Mouse (Mus musculus): ENCODE results near the gene Mtr. TPM values are rescaled to one million over a fixed set of nuclear protein-coding genes. Genes with fewer than 3 reads are reported as not detected.
"Not testable (repeated sequence)": the region's sequence is repeated elsewhere in the genome, so short reads cannot be mapped to it uniquely, and the experiment has no call there.

The Mtr gene
- total RNA-seq, 2 experiments from 2014 or later: 19.5 to 19.8 TPM

DNA sequence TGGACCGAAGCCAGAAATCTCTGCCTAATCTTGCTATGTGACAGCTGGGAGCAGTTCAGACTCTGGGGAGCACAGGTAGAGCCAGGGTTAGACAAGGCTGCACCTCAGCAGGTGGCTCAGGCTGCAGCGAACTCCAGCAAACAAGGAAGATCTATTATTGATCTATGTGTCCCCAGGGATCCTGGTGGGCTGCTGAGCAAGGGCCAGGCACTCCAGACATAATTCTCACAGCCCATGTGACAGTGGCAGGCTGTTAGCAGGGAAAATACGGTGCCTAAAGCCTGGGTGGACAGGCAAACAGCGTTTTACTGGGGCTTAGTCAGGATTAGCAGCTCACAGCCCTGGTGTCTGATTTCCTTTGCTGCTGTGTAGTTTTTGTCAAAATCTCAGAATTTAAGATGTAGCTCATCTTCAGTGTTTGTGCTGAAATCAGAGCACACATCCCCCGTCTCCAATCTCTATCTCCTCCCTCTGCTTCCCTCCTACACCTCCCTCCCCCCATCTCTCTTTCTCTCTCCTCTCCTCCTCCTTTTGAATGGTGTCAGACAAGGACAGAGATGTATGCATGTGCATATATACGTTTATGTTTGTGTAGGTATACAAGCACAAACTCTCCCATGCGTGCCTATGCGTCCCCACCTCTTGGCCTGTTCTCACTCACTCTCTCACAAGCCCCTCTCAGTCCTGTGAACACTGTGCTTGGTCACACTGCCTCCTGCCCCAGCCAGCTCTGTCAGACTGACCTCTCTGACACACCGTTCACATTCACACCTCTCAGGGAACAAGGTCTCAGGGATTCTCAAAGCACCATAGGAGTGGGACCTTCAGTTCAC is 98.4 kb downstream of the Mtr start:
- DNase-seq: no peak

DNA sequence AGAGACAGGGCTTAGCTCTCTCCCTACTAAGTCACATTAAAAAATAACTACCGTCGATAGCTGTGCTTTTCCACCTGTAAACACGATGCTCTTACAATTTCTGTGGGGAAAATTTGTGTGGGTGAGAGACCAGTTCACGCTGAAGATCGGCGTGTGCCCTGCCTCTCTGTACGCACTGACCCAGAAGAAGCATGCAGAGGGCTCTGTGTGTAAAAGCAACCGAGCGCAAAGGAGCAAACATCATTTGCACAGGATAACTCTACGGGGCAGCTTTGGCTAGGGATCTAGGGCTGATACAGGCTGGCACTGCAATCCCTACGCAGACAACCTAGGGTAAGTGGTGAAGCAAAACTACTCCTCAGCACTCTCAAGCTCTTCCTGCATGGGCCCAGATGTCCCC is 104.0 kb downstream of the Mtr start:
- no peak for DNase-seq

DNA sequence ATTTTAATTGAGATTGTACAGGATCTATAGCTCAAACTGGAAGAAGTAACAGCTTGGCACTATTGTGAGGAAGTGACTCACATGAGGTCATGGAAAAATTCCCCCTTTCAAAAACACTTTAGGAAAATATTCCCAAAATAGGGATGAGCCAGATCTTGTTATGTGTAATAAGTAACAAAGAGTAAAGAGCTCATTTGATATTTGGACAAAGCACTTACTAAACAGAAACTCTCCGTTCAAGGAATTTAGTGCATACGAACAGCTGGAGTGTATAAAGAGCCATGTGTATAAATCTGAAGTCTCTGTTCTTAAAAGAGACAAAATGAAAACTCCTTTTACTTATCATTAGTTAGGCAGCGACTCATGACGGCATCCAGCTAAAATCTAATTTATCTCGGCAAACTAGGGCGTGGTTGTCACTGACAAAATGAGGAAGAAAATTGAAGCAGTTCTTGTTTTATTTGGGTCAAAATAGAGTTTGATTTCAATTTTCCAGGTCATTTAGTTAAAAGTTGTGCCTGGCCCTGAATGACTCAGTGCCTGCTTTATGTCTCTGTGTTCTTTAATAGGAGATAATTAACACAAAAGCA is 110.9 kb downstream of the Mtr start:
- DNase-seq: no peak

DNA sequence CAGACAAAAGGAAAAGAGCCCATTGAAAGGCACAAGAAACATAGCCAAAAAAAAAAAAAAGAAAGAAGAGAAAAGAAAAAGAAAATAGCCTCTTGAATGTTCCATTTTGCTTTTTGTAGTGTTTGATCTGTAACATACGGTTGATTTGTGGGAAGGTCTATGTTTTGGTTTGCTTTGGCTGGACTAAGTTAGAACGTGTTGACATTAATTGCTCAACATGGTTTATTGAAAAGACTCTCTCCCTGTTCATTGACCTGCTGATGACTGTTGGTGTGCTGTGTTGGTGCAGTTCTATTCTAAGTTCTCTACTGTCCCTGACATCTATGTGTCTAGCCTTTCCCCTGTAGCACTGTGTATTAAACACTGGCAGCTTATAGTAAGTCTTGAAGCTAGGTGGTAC is 111.5 kb downstream of the Mtr start:
- DNase-seq: no peak

DNA sequence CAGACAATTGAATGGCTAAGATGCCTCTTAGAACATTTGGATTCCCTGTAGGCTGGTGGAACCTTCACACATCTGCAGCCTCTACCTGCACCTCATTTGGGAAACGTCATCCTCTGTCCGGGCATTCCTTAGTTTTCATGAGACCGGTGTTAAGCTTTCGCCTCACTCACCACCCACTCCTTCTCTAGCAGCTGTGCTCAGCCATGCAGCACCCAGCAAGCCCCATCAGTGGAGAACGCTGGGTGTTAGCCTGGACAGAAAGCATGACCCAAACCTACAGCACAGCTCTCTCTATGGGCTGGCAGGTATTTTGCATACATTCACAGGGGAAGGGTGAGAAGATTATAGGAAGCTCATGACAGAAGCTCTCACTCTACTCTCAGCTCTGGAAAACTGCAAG is 114.6 kb downstream of the Mtr start:
- no peak for DNase-seq

DNA sequence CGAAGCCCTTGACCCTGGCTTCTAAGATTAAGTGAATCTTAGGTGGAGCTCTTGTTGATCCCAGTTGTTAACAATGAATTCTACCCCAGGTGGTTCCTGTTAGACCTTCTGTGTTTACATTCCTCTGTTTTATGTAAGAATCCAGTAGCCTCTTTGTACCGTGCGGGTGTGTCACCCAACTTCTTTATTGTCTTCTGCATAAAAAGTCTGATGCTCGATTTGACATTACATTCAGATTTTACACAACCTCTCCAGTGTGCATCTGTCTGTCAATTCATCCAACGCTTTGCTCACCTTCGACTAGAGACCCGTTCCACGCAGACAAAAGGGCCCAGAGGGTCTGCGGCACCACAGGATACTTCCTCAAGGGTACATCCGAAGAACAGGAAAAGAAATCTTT is 121.5 kb downstream of the Mtr start:
- not testable (repeated sequence) for DNase-seq

DNA sequence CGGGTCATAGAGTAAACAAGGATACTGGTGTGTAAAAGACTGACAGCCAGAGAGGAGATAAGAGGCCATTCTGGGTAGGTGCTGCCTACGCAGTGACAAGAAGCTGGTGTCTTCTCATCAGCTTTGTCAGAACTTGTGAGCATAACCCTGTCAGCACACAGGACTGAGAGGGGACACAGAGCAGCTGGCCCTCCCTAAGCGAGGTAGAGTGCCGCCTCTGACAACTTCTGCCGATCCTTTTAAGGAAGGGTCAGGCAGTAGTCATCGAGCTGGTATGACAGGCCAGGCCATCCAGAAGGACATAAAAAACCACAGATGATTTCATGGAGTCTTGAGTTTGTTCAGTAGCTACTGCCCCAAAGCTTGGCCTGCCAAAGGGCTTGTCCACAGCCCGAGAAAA is 124.4 kb downstream of the Mtr start:
- DNase-seq: no peak

Other genes starting within 250 kb of the Mtr start
- 100 to 1,000 TPM; 237 to 265 TPM for gene Ryr2, start 151.2 kb downstream of the Mtr start, total RNA-seq (2021)
- gene Actn2, start 82.6 kb upstream of the Mtr start, total RNA-seq (2021): 10 to 100 TPM; 19.0 to 19.9 TPM
- 10 to 100 TPM; 27.3 to 31.7 TPM for gene Heatr1, start 136.9 kb upstream of the Mtr start, total RNA-seq (2021)
- 10 to 100 TPM; 33.9 to 36.4 TPM for gene Lgals8, start 206.8 kb upstream of the Mtr start, total RNA-seq (2021)